Mouse (Mus musculus) cerebellum, adult 2 months (tissue): ENCODE results near the gene Ltbp1.

ENCODE experiments used
- CTCF ChIP-seq: fragments of 200-500 bp; IDR thresholded peaks from 2 replicates; pipeline ENCODE4 v1.5.1; 2011; ENCODE audit warnings: low read depth, mild to moderate bottlenecking, control low read depth, low read length, moderate library complexity, borderline replicate concordance; ENCODE audit not compliant: insufficient read depth
- POLR2A ChIP-seq: fragments of 200-500 bp; IDR thresholded peaks from 2 replicates; pipeline ENCODE4 v1.6.1; 2011; ENCODE audit warnings: low read length, control low read depth, borderline replicate concordance; ENCODE audit not compliant: insufficient read depth

DNA sequence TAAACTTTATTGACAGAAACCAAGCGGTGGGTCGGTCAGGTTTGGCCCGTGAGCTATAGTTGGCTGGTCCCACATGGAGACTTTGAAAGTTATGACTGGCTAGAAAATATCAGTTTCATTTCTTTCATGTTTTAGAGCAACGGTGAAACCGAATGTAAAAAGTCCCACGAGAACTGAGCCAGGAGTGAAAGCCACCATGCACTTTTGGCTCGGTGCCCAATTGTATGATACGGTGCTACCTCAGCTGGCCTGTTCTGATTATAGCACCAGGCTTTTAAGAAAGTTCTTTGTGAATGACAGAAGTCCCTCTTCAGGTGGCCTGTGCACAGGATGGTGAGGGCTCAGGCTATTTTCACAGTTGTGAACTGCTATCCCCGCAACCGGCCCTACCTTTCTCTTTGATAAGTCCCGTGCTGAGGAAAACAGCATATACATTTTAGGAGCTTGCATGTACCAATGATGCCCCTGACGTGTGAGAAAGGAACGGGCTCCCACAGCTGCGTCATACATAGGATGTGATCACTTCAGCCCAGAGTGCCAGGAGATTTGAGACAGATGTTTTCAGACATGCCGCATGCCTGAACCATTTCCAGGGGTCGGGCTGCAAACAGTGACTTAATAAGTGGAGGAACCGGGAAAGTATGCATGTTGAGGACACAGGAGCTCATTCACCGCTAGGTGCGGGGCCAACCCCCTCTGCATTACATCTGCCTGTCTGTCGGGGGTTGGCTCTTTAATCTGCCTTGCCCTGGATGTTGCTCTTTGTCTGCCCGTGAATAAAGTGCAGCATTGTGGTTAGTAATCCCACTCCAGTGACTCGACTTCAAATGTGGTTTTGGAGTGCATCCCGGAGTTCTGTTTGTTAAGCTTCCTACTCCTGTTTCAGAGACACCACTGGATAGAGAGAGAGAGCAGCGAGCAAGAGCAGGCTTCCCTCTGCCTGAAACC, 172.8 kb downstream of the Ltbp1 start:
- no peak for TF ChIP-seq CTCF
- no peak for TF ChIP-seq POLR2A
